8 mouse cellular contexts compared by ENCODE assay signal in genomic region chr6:59180376-59180996, GRCm38 (mm10). TPM values are rescaled to one million over a fixed set of nuclear protein-coding genes. Genes with fewer than 3 reads are reported as not detected.
DNase-seq lines count a peak whose midpoint lies in the region; TF ChIP-seq lines count a peak whose summit lies in the region.

No protein-coding gene starts in this region.

- H3K27ac ChIP-seq in kidney, adult 2 months (ENCODE audit: insufficient read depth, low read depth, low read length): no peak overlapping the region
- no peak overlapping the region for H3K27ac ChIP-seq in limb, embryonic 10.5 days
- no peak overlapping the region for H3K27ac ChIP-seq in thymus, adult 2 months (ENCODE audit: control insufficient read depth, insufficient read depth, low read length)

- no peaks in the 10 kb centered on the region for H3K27me3 ChIP-seq in kidney, adult 2 months (replicated peaks; ENCODE audit: control insufficient read depth, insufficient read depth, low read length)
- H3K27me3 ChIP-seq in limb, embryonic 10.5 days (ENCODE audit: low read depth, poor library complexity, severe bottlenecking): no peaks in the 10 kb centered on the region
- no peaks in the 10 kb centered on the region for H3K27me3 ChIP-seq in thymus, adult 2 months (ENCODE audit: control insufficient read depth, insufficient read depth, low read length)

- H3K4me1 ChIP-seq in kidney, adult 2 months (ENCODE audit: control insufficient read depth, insufficient read depth, low read length): no peaks in the 10 kb centered on the region
- no peaks in the 10 kb centered on the region for H3K4me1 ChIP-seq in limb, embryonic 10.5 days
- H3K4me1 ChIP-seq in thymus, adult 2 months (replicated peaks; ENCODE audit: control insufficient read depth, insufficient read depth, low read length): 0 out of 2 replicates have a peak, but pooled peaks cover under 1% of the 10 kb centered on the region

- no peaks in the 10 kb centered on the region for H3K36me3 ChIP-seq in kidney, adult 2 months (ENCODE audit: control insufficient read depth, insufficient read depth, low read length)
- no peaks in the 10 kb centered on the region for H3K36me3 ChIP-seq in limb, embryonic 10.5 days
- no peaks in the 10 kb centered on the region for H3K36me3 ChIP-seq in thymus, adult 2 months (ENCODE audit: control insufficient read depth, insufficient read depth, low read length)

- H3K9me3 ChIP-seq in limb, embryonic 10.5 days (replicated peaks): no peaks in the 10 kb centered on the region

- 35% methylated on average over 7 of the region's 7 CpGs for WGBS in kidney, adult 2 months
- WGBS in limb, embryonic 10.5 days: 47% methylated on average over 7 of the region's 7 CpGs
- 40% methylated on average over 7 of the region's 7 CpGs for WGBS in thymus, adult 2 months

- DNase-seq in A20 (ENCODE audit: low read depth, low spot score): peak; percentile 42
- peak; percentile 77 for DNase-seq in R1 (ENCODE audit: low read depth, low spot score)
- DNase-seq in cerebellum, postnatal 14 days: peak; percentile 77 to 78
- peak; percentile 19 to 77 for DNase-seq in frontal cortex, postnatal 36 days (ENCODE audit: low spot score in 2 of 2)
- DNase-seq in kidney, adult 2 months: peak; percentile 76
- DNase-seq in limb, embryonic 10.5 days (ENCODE audit: low spot score): peak; percentile 43
- DNase-seq in naive thymus-derived CD4-positive, alpha-beta T cell, adult 2 months (ENCODE audit: low read depth): peak; percentile 81
- DNase-seq in thymus, adult 2 months: peak; percentile 63

- TF ChIP-seq CTCF in kidney, adult 2 months (conservative IDR thresholded peaks at IDR 0.05; ENCODE audit: insufficient read depth, insufficient read length, low read depth, low read length): peak; percentile 20; the same call in 1 of the 2 replicates
- TF ChIP-seq CTCF in thymus, adult 2 months (IDR thresholded peaks at IDR 0.05; ENCODE audit: borderline replicate concordance, control insufficient read depth, extremely low read depth, insufficient read depth, low read length, poor library complexity): no peak

- no peak overlapping the region for H3K4me3 ChIP-seq in kidney, adult 2 months (ENCODE audit: insufficient read depth, low read depth, low read length)
- H3K4me3 ChIP-seq in limb, embryonic 10.5 days: no peak overlapping the region
- no peak overlapping the region for H3K4me3 ChIP-seq in thymus, adult 2 months (ENCODE audit: control insufficient read depth, insufficient read depth, low read length)

- TF ChIP-seq POLR2A in kidney, adult 2 months (IDR thresholded peaks at IDR 0.05; ENCODE audit: low read depth, low read length): no peak
- TF ChIP-seq POLR2A in thymus, adult 2 months (IDR thresholded peaks at IDR 0.05; ENCODE audit: control insufficient read depth, extremely low read depth, insufficient read depth, low read length, poor library complexity): no peak

RNA-seq across cellular contexts. Expression of gene Tigd2, which starts 28.2 kb away (rescaled TPM):
- polyA plus RNA-seq in kidney, adult 2 months (2012; rRNA removed): 2.7 and 2.8 TPM in 2 replicates
- polyA plus RNA-seq in limb, embryonic 10.5 days (2016; fragmentation: Nextera tagmentation; extraction: Ambion mirVana): 7.4 and 10.2 TPM in 2 replicates
- polyA plus RNA-seq in thymus, adult 2 months (2012; rRNA removed): 6.1 and 6.9 TPM in 2 replicates
